Mouse (Mus musculus) midbrain, embryonic 13.5 days (tissue): ENCODE results near the gene Pi16. TPM values are rescaled to one million over a fixed set of nuclear protein-coding genes. Genes with fewer than 3 reads are reported as not detected.
"Not testable (repeated sequence)": the region's sequence is repeated elsewhere in the genome, so short reads cannot be mapped to it uniquely, and the experiment has no call there.

Experiments
- ATAC-seq: fragments of 200-750 bp; cut with Nextera tagmentation; 2 replicates; pipeline ENCODE4 v1.8.0; 2017; ENCODE audit warnings: mild to moderate bottlenecking, moderate TSS enrichment, moderate library complexity
- H3K27ac ChIP-seq: fragments of 300-500 bp; sonication (generic); 2 replicates; pipeline ENCODE4 v1.5.1; 2015; ENCODE audit warnings: inconsistent platforms, mild to moderate bottlenecking, moderate library complexity
- H3K27me3 ChIP-seq: fragments of 300-500 bp; sonication (generic); 2 replicates; pipeline ENCODE4 v1.6.1; 2015; ENCODE audit warnings: mild to moderate bottlenecking, inconsistent platforms
- H3K36me3 ChIP-seq: fragments of 300-500 bp; sonication (generic); 2 replicates; pipeline ENCODE4 v1.6.1; 2015; ENCODE audit warnings: mild to moderate bottlenecking, inconsistent platforms
- H3K4me1 ChIP-seq: fragments of 300-500 bp; sonication (generic); replicated peaks from 2 replicates; pipeline ENCODE4 v1.6.1; 2015; ENCODE audit warnings: inconsistent platforms
- H3K4me2 ChIP-seq: fragments of 300-500 bp; sonication (generic); replicated peaks from 2 replicates; pipeline ENCODE4 v1.6.1; 2015; ENCODE audit warnings: moderate library complexity, mild to moderate bottlenecking, inconsistent platforms
- H3K4me3 ChIP-seq: fragments of 300-500 bp; sonication (generic); replicated peaks from 2 replicates; pipeline ENCODE4 v1.5.1; 2015; ENCODE audit warnings: mild to moderate bottlenecking, inconsistent platforms
- H3K9ac ChIP-seq: fragments of 300-500 bp; sonication (generic); replicated peaks from 2 replicates; pipeline ENCODE4 v1.6.1; 2015; ENCODE audit warnings: mild to moderate bottlenecking, inconsistent platforms
- H3K9me3 ChIP-seq: fragments of 300-500 bp; sonication (generic); 2 replicates; pipeline ENCODE4 v1.6.1; 2016; ENCODE audit warnings: mild to moderate bottlenecking, inconsistent platforms
- WGBS: fragments of 180-500 bp; shearing (Covaris S2); methylation state at CpG from one replicate; pipeline ENCODE4 v1.1.7; 2015; 5-methylcytosine and 5-hydroxymethylcytosine counted together
- polyA plus RNA-seq: library from polyadenylated mRNA; unstranded; fragments of >200 nt; fragmentation: Nextera tagmentation; extraction: Ambion mirVana; gene quantifications from 2 replicates; pipeline ENCODE4 v1.2.1, GENCODE M21; 2015

Pi16 gene
- polyA plus RNA-seq = 1.9 and 2.2 TPM in 2 replicates

DNA sequence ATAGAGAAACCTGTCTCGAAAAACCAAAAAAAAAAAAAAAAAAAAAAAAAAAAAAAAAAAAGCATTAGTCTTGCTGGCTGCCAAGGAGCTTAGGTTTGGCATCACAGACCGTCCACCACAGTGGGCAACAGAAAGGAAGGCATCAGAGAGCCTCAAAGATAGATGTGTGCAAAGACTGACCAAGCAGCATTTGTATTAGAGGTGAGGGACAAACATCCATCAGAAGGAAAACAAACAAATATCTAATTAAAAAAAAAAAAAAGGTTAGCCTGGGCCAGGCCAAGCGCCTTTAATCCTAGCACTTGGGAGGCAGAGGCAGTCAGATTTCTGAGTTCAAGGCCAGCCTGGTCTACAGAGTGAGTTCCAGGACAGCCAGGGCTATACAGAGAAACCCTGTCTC is at the start of gene Pi16:
Pi16 (plus strand) TSS at position 301 of the 400 bp plus-strand sequence.
- whole genome bisulfite sequencing = 88% methylated on average over 3 of the region's 3 CpGs
- H3K27me3 ChIP-seq = peaks cover 23% of the 10 kb centered on the region

DNA sequence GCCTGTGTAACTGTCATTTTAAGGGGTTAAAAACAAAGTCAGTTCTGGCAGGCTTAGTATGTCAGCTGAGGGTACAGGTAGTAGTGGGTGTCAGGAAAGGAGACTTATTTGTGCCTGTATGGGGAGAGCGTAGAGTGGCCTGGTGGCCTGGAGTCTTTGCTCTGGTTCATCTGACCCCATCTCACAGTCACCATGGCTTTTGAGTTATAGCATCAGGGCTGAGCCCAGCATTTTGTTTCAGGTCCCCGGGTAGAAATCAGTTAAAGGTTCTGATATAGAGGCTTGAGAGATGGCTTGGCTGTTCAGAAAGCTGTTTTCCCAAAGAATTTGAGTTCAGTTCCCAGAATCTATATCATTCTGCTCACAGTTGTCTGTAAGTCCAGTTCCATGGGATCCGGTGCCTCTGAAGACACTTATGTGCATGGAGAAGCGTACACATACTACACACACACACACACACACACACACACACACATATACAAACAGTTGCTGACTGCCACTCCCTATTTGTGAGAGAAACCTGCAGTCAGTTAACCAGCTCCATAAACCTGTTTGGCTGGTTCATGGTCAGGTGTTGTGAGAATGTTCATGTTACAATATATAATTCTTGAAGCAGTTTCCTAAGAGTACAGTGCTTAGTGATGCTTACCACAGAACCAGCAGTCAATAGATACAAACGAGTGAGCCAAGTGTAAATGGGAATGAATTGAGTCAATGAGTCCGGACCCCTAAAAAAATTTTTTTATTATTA is 49.4 kb upstream of the Pi16 start:
- Histone ChIP-seq H3K36me3 (no peaks in the 10 kb centered on the region), H3K4me1 (peaks cover 28% of the 10 kb centered on the region), H3K4me3 (peak overlapping the region; percentile 75), H3K4me2 (peak overlapping the region; percentile 66), H3K27ac (peak overlapping the region; percentile 85), H3K9me3 (no peaks in the 10 kb centered on the region), H3K9ac (peak overlapping the region; percentile 86), H3K27me3 (no peaks in the 10 kb centered on the region)
- 61% methylated on average over 6 of the region's 6 CpGs for WGBS
- peak; percentile 49 for ATAC-seq

More for the DNA sequence above, at the start of gene Pi16:
- H3K9me3 ChIP-seq, H3K27ac ChIP-seq, H3K4me2 ChIP-seq, H3K36me3 ChIP-seq, ATAC-seq, H3K9ac ChIP-seq, H3K4me3 ChIP-seq: not testable (repeated sequence)
- peaks cover 19% of the 10 kb centered on the region for H3K4me1 ChIP-seq

GRCm38 (mm10) chr17:29268682-29269348 is 48.7 kb upstream of the Pi16 start, which contains the start of gene BC004004:
TSS of gene BC004004 (plus strand) at chr17:29268788.
- peak; percentile 94 for ATAC-seq
- H3K4me1 ChIP-seq = peaks cover 25% of the 10 kb centered on the region

DNA sequence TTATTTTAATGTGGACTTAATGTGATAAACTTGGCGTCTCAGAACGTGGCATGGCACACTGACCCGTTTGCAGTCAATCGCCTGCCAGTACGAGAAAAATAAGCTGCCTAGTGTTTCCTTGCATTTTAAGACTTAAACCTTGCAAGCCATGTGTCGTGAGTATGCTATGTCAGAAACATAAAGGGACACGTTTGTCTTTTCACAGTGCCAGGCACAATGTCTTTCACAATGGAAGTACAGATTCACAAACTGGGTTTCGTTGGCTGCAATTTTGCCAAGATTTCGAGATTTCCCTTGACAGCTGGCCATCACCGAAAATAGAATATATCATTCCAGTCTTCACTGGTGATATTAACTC is 48.2 kb upstream of the Pi16 start:
- Histone ChIP-seq H3K4me1 (peaks cover 23% of the 10 kb centered on the region), H3K4me3 (peak overlapping the region; percentile 75), H3K27me3 (no peaks in the 10 kb centered on the region), H3K4me2 (peak overlapping the region; percentile 66), H3K9ac (peak overlapping the region; percentile 86), H3K27ac (peak overlapping the region; percentile 85), H3K9me3 (no peaks in the 10 kb centered on the region), H3K36me3 (no peaks in the 10 kb centered on the region)
- WGBS = 24% methylated on average over 10 of the region's 10 CpGs
- ATAC-seq = no peak

More at GRCm38 (mm10) chr17:29268682-29269348, 48.7 kb upstream of the Pi16 start, which contains the start of gene BC004004:
- Histone ChIP-seq H3K9me3 (no peaks in the 10 kb centered on the region), H3K9ac (peak within 1 kb of the TSS; percentile 86), H3K4me2 (peak within 1 kb of the TSS; percentile 66), H3K4me3 (peak within 1 kb of the TSS; percentile 75), H3K27ac (peak within 1 kb of the TSS; percentile 85), H3K27me3 (no peaks in the 10 kb centered on the region), H3K36me3 (no peaks in the 10 kb centered on the region)
- WGBS = under 1% methylated on average over 52 of the region's 63 CpGs

DNA sequence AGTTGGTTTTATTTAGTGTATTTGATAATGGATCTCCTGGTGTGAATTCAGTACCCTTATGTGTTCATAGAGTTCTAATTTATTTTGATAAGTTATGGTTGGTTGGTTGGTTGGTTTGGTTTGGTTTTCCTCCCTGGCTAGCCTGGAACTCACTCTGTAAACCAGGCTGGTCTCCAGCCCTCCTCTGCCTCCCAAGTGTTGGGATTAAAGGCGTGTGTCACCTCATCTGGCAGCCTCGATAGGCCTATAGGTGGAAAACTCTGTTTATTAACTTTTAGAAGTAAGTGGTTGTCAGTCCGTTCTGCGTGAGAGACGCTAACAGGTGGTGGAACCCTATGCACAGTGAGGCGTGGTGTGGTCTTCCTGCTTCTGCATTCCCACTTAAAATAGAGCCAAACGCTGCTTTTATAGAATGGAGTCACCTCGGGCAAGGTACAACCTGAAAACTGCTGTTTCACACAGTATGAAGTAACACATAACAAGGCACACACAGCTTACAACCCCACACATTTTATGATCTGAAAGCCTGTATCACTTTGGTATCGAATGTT is 47.3 kb upstream of the Pi16 start:
- 94% methylated on average over 9 of the region's 9 CpGs for WGBS
- H3K27ac ChIP-seq = no peak overlapping the region

DNA sequence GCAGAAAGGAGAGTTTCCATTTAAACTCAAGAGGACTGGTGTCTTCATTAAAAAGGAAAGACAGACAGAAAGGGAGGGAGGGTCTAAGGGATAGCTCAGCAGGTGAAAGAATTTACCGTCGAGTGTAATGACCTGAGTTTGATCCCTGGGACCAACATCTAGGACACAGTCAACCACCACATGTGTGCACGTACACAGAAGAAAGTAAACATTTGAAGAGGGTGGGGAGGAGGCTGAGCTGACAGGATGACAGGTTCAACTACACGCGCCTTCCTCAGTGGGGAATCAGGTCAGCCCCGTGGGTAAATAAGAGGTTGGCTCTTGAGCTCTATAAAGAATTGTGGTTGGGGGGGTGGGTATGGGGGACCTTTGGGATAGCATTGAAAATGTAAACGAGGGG is 44.3 kb upstream of the Pi16 start:
- Histone ChIP-seq H3K9ac (no peak overlapping the region), H3K4me3 (no peak overlapping the region), H3K4me2 (no peak overlapping the region), H3K36me3 (peaks cover 6% of the 10 kb centered on the region), H3K27me3 (no peaks in the 10 kb centered on the region), H3K4me1 (peaks cover 16% of the 10 kb centered on the region), H3K27ac (no peak overlapping the region), H3K9me3 (no peaks in the 10 kb centered on the region)
- no peak for ATAC-seq
- 88% methylated on average over 7 of the region's 7 CpGs for WGBS

More for the DNA sequence above, 47.3 kb upstream of the Pi16 start:
- H3K4me2 ChIP-seq = peak overlapping the region; percentile 66
- H3K27me3 ChIP-seq = no peaks in the 10 kb centered on the region
- H3K36me3 ChIP-seq = no peaks in the 10 kb centered on the region
- H3K4me3 ChIP-seq = no peak overlapping the region
- no peak for ATAC-seq
- H3K9me3 ChIP-seq = no peaks in the 10 kb centered on the region
- no peak overlapping the region; the same call in 1 of the 2 replicates for H3K9ac ChIP-seq
- H3K4me1 ChIP-seq = peaks cover 19% of the 10 kb centered on the region

GRCm38 (mm10) chr17:29273889-29274288 is 43.6 kb upstream of the Pi16 start:
- Histone ChIP-seq H3K9ac (0 out of 2 replicates have a peak overlapping the region, but pooled peaks have one; percentile 10), H3K4me1 (peaks cover 13% of the 10 kb centered on the region), H3K36me3 (peaks cover 10% of the 10 kb centered on the region), H3K9me3 (no peaks in the 10 kb centered on the region), H3K4me2 (no peak overlapping the region), H3K4me3 (no peak overlapping the region), H3K27me3 (no peaks in the 10 kb centered on the region), H3K27ac (no peak overlapping the region)
- ATAC-seq = no peak
- 87% methylated on average over 11 of the region's 11 CpGs for WGBS

GRCm38 (mm10) chr17:29280422-29280821 is 37.1 kb upstream of the Pi16 start:
- Histone ChIP-seq H3K36me3 (peaks cover 49% of the 10 kb centered on the region), H3K4me1 (peaks cover 11% of the 10 kb centered on the region), H3K4me3 (no peak overlapping the region), H3K9me3 (no peaks in the 10 kb centered on the region), H3K9ac (no peak overlapping the region), H3K27me3 (no peaks in the 10 kb centered on the region), H3K4me2 (no peak overlapping the region), H3K27ac (no peak overlapping the region)
- WGBS = 95% methylated on average over 5 of the region's 5 CpGs
- no peak for ATAC-seq

GRCm38 (mm10) chr17:29281541-29281940 is 35.9 kb upstream of the Pi16 start:
- Histone ChIP-seq H3K4me3 (no peak overlapping the region), H3K4me2 (no peak overlapping the region), H3K27ac (no peak overlapping the region), H3K36me3 (peaks cover 57% of the 10 kb centered on the region), H3K4me1 (peaks cover 11% of the 10 kb centered on the region), H3K9ac (no peak overlapping the region), H3K27me3 (no peaks in the 10 kb centered on the region), H3K9me3 (no peaks in the 10 kb centered on the region)
- no peak for ATAC-seq
- 88% methylated on average over 5 of the region's 5 CpGs for WGBS

GRCm38 (mm10) chr17:29282216-29282952 is 35.1 kb upstream of the Pi16 start:
- 0 out of 2 replicates have a peak overlapping the region, but pooled peaks have one; percentile 6 for H3K4me2 ChIP-seq
- no peaks in the 10 kb centered on the region for H3K9me3 ChIP-seq
- peak overlapping the region; percentile 56; the same call in 1 of the 2 replicates for H3K27ac ChIP-seq
- WGBS = 42% methylated on average over 21 of the region's 21 CpGs
- H3K36me3 ChIP-seq = peaks cover 58% of the 10 kb centered on the region
- H3K4me1 ChIP-seq = peaks cover 11% of the 10 kb centered on the region
- no peaks in the 10 kb centered on the region for H3K27me3 ChIP-seq
- ATAC-seq = peak; percentile 40; the same call in 1 of the 2 replicates
- no peak overlapping the region for H3K9ac ChIP-seq
- no peak overlapping the region for H3K4me3 ChIP-seq

DNA sequence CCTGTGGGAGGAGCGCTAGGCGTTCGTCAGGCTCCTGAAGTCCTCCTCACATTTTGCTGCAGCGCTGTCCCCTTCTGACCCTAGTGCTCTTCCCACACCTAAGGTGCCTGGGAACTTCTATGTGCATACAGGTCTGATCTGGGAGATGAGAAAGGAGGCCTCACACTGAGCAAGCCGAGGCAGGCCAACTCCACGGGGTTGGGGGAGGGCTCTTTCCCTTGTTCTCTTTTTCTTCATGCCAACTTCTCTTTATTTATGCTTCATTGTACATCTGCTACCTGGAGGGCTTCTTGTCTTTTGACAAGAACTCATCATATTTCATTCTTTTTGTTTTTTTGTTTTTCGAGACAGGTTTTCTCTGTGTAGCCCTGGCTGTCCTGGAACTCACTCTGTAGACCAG is 25.7 kb upstream of the Pi16 start:
- Histone ChIP-seq H3K4me2 (no peak overlapping the region), H3K9ac (no peak overlapping the region), H3K36me3 (peaks cover 50% of the 10 kb centered on the region), H3K9me3 (no peaks in the 10 kb centered on the region), H3K27me3 (no peaks in the 10 kb centered on the region), H3K4me3 (no peak overlapping the region), H3K27ac (no peak overlapping the region), H3K4me1 (no peaks in the 10 kb centered on the region)
- ATAC-seq = no peak
- WGBS = 86% methylated on average over 7 of the region's 7 CpGs
